Mouse (Mus musculus) midbrain, embryonic 14.5 days (tissue): ENCODE results near the gene Ciao2a. TPM values are rescaled to one million over a fixed set of nuclear protein-coding genes. Genes with fewer than 3 reads are reported as not detected.

Experiments used
- ATAC-seq: fragments of 200-750 bp; cut with Nextera tagmentation; 2 replicates; pipeline ENCODE4 v1.8.0; 2017; ENCODE audit warnings: moderate number of reproducible peaks, moderate library complexity; ENCODE audit not compliant: low FRiP score, low TSS enrichment
- DNase-seq: peaks from one replicate; pipeline ENCODE4 v3.0.0-alpha.2; 2015
- H3K27ac ChIP-seq: fragments of 300-500 bp; sonication (generic); replicated peaks from 2 replicates; pipeline ENCODE4 v1.5.1; 2014; ENCODE audit warnings: mild to moderate bottlenecking, low read depth, low read length, moderate library complexity
- H3K27me3 ChIP-seq: fragments of 300-500 bp; sonication (generic); 2 replicates; pipeline ENCODE4 v1.6.1; 2014; ENCODE audit warnings: low read length, control low read depth, mixed read lengths; ENCODE audit not compliant: control insufficient read depth, insufficient read depth
- H3K36me3 ChIP-seq: fragments of 300-500 bp; sonication (generic); 2 replicates; pipeline ENCODE4 v1.6.1; 2014; ENCODE audit warnings: low read length, control low read depth; ENCODE audit not compliant: control insufficient read depth, insufficient read depth
- H3K4me1 ChIP-seq: fragments of 300-500 bp; sonication (generic); 2 replicates; pipeline ENCODE4 v1.6.1; 2014; ENCODE audit warnings: mild to moderate bottlenecking, antibody characterized with exemption, low read length, control low read depth; ENCODE audit not compliant: control insufficient read depth, insufficient read depth
- H3K4me2 ChIP-seq: fragments of 300-500 bp; sonication (generic); 2 replicates; pipeline ENCODE4 v1.6.1; 2014; ENCODE audit warnings: mild to moderate bottlenecking, low read length, moderate library complexity
- H3K4me3 ChIP-seq: fragments of 300-500 bp; sonication (generic); replicated peaks from 2 replicates; pipeline ENCODE4 v1.5.1; 2014; ENCODE audit warnings: low read depth, low read length
- H3K9ac ChIP-seq: fragments of 300-500 bp; sonication (generic); replicated peaks from 2 replicates; pipeline ENCODE4 v1.6.1; 2014; ENCODE audit warnings: mild to moderate bottlenecking, low read length, moderate library complexity
- H3K9me3 ChIP-seq: fragments of 300-500 bp; sonication (generic); 2 replicates; pipeline ENCODE4 v1.6.1; 2016; ENCODE audit warnings: low read length, control low read depth, mixed read lengths; ENCODE audit not compliant: control insufficient read depth
- WGBS: fragments of 180-500 bp; shearing (Covaris S2); extraction: QIAGEN DNeasy Blood & Tissue Kit; methylation state at CpG from one replicate; pipeline ENCODE4 v1.1.7; 2014; 5-methylcytosine and 5-hydroxymethylcytosine counted together
- polyA plus RNA-seq: library from polyadenylated mRNA; unstranded; fragments of >200 nt; fragmentation: Nextera tagmentation; extraction: Ambion mirVana; gene quantifications from 2 replicates; pipeline ENCODE4 v1.2.1, GENCODE M21; 2014

The Ciao2a gene
- polyA plus RNA-seq, 1 experiment from 2014 or later, result 76.2 TPM

DNA sequence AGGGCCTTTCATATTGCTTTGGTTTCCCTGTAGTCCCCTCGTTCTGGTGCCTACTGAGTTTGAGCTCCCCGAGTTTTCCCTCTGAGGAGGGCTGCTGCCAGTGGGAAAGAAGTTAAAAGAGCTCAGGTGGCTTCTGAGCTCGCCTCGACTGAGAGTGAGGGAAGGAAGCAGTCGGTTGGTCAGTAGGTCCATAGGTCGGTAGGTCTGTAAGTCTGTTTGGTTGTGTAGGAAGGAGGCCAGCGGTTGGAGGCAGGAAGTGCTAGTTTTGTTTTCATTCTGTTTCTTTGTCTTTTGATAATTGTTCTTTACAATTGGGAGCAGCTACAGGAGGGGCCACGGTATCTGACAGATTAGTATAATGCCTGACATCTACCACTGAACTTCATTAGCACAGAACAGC is 16.3 kb upstream of the Ciao2a start:
- no peak overlapping the region for H3K4me2 ChIP-seq
- H3K4me1 ChIP-seq, result no peaks in the 10 kb centered on the region
- no peaks in the 10 kb centered on the region for H3K27me3 ChIP-seq
- H3K9ac ChIP-seq, result no peak overlapping the region
- DNase-seq (no peak), ATAC-seq (no peak)
- H3K9me3 ChIP-seq, result no peaks in the 10 kb centered on the region
- 44% methylated on average over 8 of the region's 8 CpGs for WGBS
- peaks cover 48% of the 10 kb centered on the region for H3K36me3 ChIP-seq
- 0 out of 2 replicates have a peak overlapping the region, but pooled peaks have one; percentile 34 for H3K27ac ChIP-seq
- no peak overlapping the region for H3K4me3 ChIP-seq

DNA sequence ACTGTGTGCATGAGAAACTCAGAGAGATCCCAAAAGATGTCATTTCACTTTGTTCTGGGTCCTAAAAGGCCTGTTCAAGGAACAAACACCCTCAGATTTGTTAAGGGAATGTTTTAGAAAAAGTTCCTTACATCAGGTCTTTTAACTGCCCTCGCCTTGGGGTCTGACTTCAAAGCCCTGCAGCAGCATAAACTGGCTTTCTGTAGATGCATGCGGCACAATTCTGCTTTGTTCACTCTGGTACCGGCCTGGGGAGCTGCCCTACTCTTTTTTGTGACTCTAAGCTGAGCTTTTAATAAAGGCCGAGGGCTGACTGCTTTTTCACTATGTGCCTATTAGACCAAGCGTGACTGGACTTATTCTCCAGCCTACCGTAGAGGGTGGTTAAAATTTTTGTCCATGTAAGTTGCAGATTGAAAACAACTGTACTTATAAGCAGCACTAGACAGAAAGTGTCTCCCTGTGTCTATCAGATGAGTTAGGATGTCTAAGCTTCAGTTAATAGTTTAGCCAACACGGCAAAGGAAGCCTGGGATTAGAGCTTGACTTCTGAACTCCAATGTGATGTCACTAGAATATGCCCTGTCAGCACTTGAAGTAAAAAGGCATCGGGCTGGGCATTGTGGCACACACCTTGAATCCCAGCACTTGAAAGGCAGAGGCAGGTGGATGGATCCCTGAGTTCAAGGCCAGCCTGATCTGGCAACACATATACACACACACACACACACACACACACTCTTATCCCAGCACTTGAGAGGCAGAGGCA is 15.6 kb upstream of the Ciao2a start:
- no peak overlapping the region for H3K4me2 ChIP-seq
- H3K27me3 ChIP-seq, result no peaks in the 10 kb centered on the region
- peaks cover 47% of the 10 kb centered on the region for H3K36me3 ChIP-seq
- H3K9me3 ChIP-seq, result no peaks in the 10 kb centered on the region
- ATAC-seq (no peak), DNase-seq (peak; percentile 41)
- H3K4me3 ChIP-seq, result no peak overlapping the region
- H3K4me1 ChIP-seq, result no peaks in the 10 kb centered on the region
- no peak overlapping the region for H3K9ac ChIP-seq
- WGBS, result 17% methylated on average over 8 of the region's 8 CpGs
- H3K27ac ChIP-seq, result peak overlapping the region; percentile 34; the same call in 1 of the 2 replicates

DNA sequence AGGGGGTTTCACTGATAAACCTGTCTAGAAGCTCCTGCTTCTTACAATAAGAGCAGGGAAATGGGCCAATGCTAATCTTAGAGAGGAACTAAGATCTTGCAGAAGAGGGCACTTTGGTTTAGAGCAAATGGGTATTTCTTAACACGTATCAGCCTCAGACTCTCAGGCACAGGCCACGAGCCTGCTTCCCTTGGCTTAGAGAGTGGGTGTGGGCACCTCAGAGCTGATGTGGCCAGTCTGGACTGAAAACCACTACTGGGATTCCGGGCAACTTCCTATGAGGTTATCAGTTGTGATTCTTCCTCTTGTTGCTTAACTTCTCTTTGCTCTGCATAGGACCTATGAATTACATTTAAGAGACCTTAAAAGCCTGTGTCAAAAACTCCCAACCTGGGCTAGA is 12.1 kb upstream of the Ciao2a start:
- H3K27ac ChIP-seq, result no peak overlapping the region
- H3K9me3 ChIP-seq, result no peaks in the 10 kb centered on the region
- H3K4me1 ChIP-seq, result no peaks in the 10 kb centered on the region
- no peak overlapping the region for H3K9ac ChIP-seq
- no peak for DNase-seq
- 94% methylated on average over 3 of the region's 3 CpGs for WGBS
- H3K4me2 ChIP-seq, result no peak overlapping the region
- peaks cover 16% of the 10 kb centered on the region for H3K36me3 ChIP-seq
- no peaks in the 10 kb centered on the region for H3K27me3 ChIP-seq
- ATAC-seq, result no peak
- no peak overlapping the region for H3K4me3 ChIP-seq

DNA sequence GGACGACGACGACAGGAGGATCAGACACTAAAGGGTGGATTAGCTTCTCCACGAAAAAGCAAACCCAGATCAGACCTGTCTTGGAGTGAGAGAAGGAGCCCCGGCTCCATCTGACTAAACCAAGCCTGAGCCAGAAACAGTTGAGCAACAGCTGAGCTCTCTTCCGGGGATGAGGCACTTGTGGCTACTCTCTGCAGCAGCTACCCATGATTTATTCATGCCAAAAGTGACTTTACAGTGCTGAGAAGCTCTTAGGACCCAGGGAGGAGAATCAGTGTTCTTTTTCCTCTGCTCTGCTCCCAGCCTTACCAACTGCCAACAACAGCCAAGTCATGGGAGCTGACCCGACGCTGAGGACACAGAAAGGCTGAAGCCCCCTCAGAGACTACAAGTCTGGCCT is 9.5 kb upstream of the Ciao2a start:
- WGBS, result 58% methylated on average over 8 of the region's 8 CpGs
- DNase-seq, result no peak
- no peak for ATAC-seq

DNA sequence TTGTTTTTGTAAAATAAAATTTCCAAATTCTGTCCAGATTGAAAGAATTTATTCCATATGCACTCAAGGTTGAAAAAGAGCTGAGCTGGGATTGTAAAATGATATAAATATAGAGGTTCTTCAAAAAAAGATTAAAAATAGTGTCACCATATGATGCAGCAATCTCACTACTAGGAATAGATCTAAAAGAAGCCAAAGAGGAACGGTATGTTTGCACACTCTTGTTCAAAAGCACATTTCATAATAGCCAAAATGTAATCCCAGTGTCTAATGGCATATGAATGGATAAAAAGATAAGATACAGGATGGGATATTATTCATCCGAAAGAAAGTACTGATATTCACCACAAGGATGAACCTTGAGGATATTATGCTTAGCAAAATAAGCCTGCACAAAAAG is 6.9 kb upstream of the Ciao2a start:
- DNase-seq, result no peak
- Histone ChIP-seq H3K27me3 (no peaks in the 10 kb centered on the region), H3K9me3 (no peaks in the 10 kb centered on the region), H3K27ac (no peak overlapping the region), H3K4me2 (no peak overlapping the region), H3K4me1 (peaks cover 17% of the 10 kb centered on the region), H3K4me3 (no peak overlapping the region), H3K9ac (no peak overlapping the region), H3K36me3 (peaks cover 8% of the 10 kb centered on the region)
- 92% methylated on average over 2 of the region's 2 CpGs for WGBS
- ATAC-seq, result no peak

More for the DNA sequence above, 9.5 kb upstream of the Ciao2a start:
- Histone ChIP-seq H3K9me3 (no peaks in the 10 kb centered on the region), H3K4me3 (no peak overlapping the region), H3K27me3 (no peaks in the 10 kb centered on the region), H3K4me1 (no peaks in the 10 kb centered on the region), H3K36me3 (peaks cover 14% of the 10 kb centered on the region), H3K27ac (no peak overlapping the region), H3K9ac (no peak overlapping the region), H3K4me2 (no peak overlapping the region)

DNA sequence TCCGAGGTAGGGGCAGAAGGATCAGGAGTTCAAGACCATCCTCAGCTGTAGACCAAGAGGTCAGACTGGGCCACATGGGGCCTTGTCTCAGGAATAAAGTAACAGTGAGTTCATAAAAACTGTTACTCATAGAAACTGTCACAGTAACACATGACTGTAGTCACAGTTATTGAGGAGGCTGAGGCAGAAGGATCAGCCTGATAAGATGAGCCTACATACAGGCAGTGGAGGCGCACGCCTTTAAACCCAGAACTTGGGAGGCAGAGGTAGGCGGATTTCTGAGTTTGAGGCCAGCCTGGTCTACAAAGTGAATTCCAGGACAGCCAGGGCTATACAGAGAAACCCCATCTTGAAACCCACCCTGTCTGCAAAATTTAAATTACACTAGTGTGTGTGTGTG is 6.3 kb upstream of the Ciao2a start:
- H3K36me3 ChIP-seq, result peaks cover 6% of the 10 kb centered on the region
- H3K9ac ChIP-seq, result no peak overlapping the region
- H3K27me3 ChIP-seq, result no peaks in the 10 kb centered on the region
- no peak overlapping the region for H3K4me2 ChIP-seq
- no peaks in the 10 kb centered on the region for H3K9me3 ChIP-seq
- whole genome bisulfite sequencing, result 92% methylated on average over 4 of the region's 4 CpGs
- DNase-seq, result no peak
- peaks cover 19% of the 10 kb centered on the region for H3K4me1 ChIP-seq
- no peak for ATAC-seq
- no peak overlapping the region for H3K27ac ChIP-seq
- H3K4me3 ChIP-seq, result no peak overlapping the region

DNA sequence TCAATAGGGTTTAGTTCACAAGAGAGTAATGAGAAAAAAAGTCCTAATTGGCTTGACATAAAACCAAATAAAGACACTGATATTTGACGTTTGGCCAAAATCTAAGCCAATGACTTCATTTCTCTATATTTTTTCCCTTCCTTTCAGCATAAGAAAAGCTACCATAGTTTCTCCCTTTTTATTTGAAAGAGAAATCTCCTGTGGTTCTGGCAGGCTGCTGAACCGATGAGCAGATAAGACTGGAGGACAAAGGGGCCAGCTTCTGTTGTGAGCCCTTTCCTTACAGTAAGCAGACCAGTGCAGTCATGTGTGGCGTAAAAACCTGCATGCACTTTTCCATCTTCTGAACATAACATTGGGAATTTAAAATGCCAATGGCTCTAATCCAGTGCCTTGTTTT is 5.5 kb upstream of the Ciao2a start:
- no peak overlapping the region for H3K27ac ChIP-seq
- no peaks in the 10 kb centered on the region for H3K36me3 ChIP-seq
- DNase-seq, result no peak
- ATAC-seq, result no peak
- H3K4me3 ChIP-seq, result no peak overlapping the region
- no peaks in the 10 kb centered on the region for H3K9me3 ChIP-seq
- H3K4me2 ChIP-seq, result no peak overlapping the region
- H3K27me3 ChIP-seq, result no peaks in the 10 kb centered on the region
- WGBS, result 57% methylated on average over 3 of the region's 3 CpGs
- peaks cover 25% of the 10 kb centered on the region for H3K4me1 ChIP-seq
- no peak overlapping the region for H3K9ac ChIP-seq

DNA sequence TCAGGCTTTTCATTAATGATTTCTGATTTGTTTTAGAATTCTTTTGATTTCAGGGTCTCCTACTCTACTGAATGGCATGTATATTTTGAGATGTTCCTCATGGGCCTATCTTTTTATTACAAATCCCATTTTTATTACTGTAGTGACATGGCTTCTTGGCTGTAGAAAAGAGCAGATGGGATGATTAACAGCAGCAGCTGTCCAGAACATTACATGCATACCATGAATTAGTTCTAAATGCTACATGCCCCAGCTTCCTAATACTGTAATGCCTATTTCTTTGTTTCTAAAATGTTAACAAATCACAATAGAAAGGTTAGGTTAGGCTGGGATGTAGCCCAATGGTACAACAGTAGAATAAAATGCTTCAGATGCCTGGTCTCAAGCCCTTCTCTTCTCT is 5.0 kb upstream of the Ciao2a start:
- Histone ChIP-seq H3K27me3 (no peaks in the 10 kb centered on the region), H3K36me3 (no peaks in the 10 kb centered on the region), H3K4me1 (peaks cover 25% of the 10 kb centered on the region), H3K9ac (no peak overlapping the region), H3K4me3 (no peak overlapping the region), H3K4me2 (no peak overlapping the region), H3K9me3 (no peaks in the 10 kb centered on the region), H3K27ac (no peak overlapping the region)
- no peak for DNase-seq
- ATAC-seq, result no peak

DNA sequence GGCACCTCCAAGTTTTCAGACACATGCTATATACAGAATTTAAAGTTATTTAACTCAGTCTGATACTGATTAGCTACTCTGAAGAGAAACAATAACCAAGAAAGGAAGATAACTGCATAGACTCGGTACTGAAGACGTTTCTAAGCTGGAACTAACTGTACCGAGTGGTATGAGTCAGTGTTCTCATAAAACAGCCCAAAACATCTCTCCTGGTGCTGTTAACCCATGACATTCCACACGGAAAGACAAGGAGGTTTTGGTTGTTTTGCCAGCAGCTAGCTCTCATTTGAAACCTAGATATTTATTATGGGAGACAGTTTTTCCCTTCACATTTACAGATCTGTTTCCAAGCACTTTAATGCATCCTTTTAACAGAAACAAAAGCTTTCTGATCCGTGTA is 2.8 kb upstream of the Ciao2a start:
- Histone ChIP-seq H3K4me1 (peaks cover 35% of the 10 kb centered on the region), H3K36me3 (no peaks in the 10 kb centered on the region), H3K27me3 (no peaks in the 10 kb centered on the region), H3K27ac (peak overlapping the region; percentile 89), H3K4me2 (peak overlapping the region; percentile 74), H3K9me3 (no peaks in the 10 kb centered on the region), H3K4me3 (peak overlapping the region; percentile 58), H3K9ac (peak overlapping the region; percentile 73)
- 16% methylated on average over 5 of the region's 5 CpGs for WGBS
- ATAC-seq (no peak), DNase-seq (no peak)
